Mouse (Mus musculus) stomach, embryonic 16.5 days (tissue): ENCODE measurements around the gene Tspan2. TPM values are rescaled to one million over a fixed set of nuclear protein-coding genes. Genes with fewer than 3 reads are reported as not detected.

Source experiments
- ATAC-seq: fragments of 200-750 bp; cut with Nextera tagmentation; 2 replicates; pipeline ENCODE4 v1.8.0; 2017; ENCODE audit warnings: moderate number of reproducible peaks, moderate TSS enrichment; ENCODE audit not compliant: insufficient read depth, low FRiP score
- H3K27ac ChIP-seq: fragments of 300-500 bp; sonication (generic); 2 replicates; pipeline ENCODE4 v1.5.1; 2014; ENCODE audit warnings: low read length
- H3K27me3 ChIP-seq: fragments of 300-500 bp; sonication (generic); 2 replicates; pipeline ENCODE4 v1.6.1; 2014; ENCODE audit warnings: low read length, control low read depth, mixed read lengths; ENCODE audit not compliant: control insufficient read depth, insufficient read depth
- H3K36me3 ChIP-seq: fragments of 300-500 bp; sonication (generic); 2 replicates; pipeline ENCODE4 v1.6.1; 2014; ENCODE audit warnings: low read length; ENCODE audit not compliant: control insufficient read depth, insufficient read depth
- H3K4me1 ChIP-seq: fragments of 300-500 bp; sonication (generic); 2 replicates; pipeline ENCODE4 v1.6.1; 2014; ENCODE audit warnings: low read length, control low read depth, mixed read lengths; ENCODE audit not compliant: control insufficient read depth, insufficient read depth
- H3K4me2 ChIP-seq: fragments of 300-500 bp; sonication (generic); 2 replicates; pipeline ENCODE4 v1.6.1; 2014; ENCODE audit warnings: low read depth, low read length, mixed read lengths
- H3K4me3 ChIP-seq: fragments of 300-500 bp; sonication (generic); replicated peaks from 2 replicates; pipeline ENCODE4 v1.5.1; 2014; ENCODE audit warnings: mild to moderate bottlenecking, low read length
- H3K9ac ChIP-seq: fragments of 300-500 bp; sonication (generic); 2 replicates; pipeline ENCODE4 v1.6.1; 2014; ENCODE audit warnings: low read length
- H3K9me3 ChIP-seq: fragments of 300-500 bp; sonication (generic); replicated peaks from 2 replicates; pipeline ENCODE4 v1.6.1; 2016; ENCODE audit warnings: low read length, control low read depth; ENCODE audit not compliant: control insufficient read depth
- WGBS: fragments of 180-500 bp; shearing (Covaris S2); extraction: QIAGEN DNeasy Blood & Tissue Kit; methylation state at CpG from one replicate; pipeline ENCODE4 v1.1.7; 2014; 5-methylcytosine and 5-hydroxymethylcytosine counted together
- polyA plus RNA-seq: library from polyadenylated mRNA; unstranded; fragments of >200 nt; fragmentation: Nextera tagmentation; extraction: Ambion mirVana; gene quantifications from 2 replicates; pipeline ENCODE4 v1.2.1, GENCODE M21; 2015

Tspan2 gene
- polyA plus RNA-seq, 1 experiment from 2014 or later, result 26.3 TPM

DNA sequence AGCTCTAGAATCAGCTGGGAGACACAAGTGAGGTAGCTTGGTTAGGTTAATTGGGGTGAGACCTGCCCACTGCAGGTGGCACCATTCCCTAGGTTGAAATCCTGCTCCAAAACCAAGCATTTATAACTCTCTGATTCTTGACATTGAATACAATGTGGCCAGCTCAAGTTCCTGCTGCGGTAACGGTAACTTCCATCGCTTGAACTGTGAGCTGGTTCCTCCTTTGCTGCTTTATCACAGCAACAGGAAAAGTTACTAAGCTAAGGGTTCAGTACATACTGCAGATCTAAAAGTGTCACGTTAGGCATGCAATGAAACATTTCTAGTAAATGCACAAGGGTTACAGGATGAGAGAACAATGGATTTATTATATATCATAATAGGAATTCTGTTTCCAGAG, 1.7 kb upstream of the Tspan2 start:
- Histone ChIP-seq H3K4me3 (no peak overlapping the region), H3K9me3 (no peaks in the 10 kb centered on the region), H3K4me2 (no peak overlapping the region), H3K4me1 (peaks cover 12% of the 10 kb centered on the region; the same call in 1 of the 2 replicates), H3K27ac (no peak overlapping the region), H3K27me3 (0 out of 2 replicates have a peak, but pooled peaks cover 2% of the 10 kb centered on the region), H3K36me3 (no peaks in the 10 kb centered on the region), H3K9ac (no peak overlapping the region)
- WGBS, result 70% methylated on average over 4 of the region's 4 CpGs
- no peak for ATAC-seq

DNA sequence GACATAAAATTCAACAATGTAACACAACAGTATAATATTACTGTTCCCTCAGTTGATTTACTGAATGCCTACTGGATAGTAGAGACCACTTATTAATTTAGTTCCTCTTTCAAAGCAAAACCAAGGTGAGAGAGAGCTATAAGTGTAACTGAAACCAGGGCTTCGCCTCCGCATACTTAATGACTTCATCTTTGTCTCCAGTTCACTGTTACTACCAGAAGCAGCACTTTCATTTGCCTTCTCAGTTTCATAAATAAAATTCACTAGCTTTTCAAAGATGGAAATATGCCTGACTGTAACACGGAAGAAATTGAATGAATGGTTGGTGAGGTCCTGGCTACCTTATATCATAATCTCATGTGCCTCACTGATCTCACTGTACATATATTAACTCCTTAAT, 1.3 kb upstream of the Tspan2 start:
- H3K9me3 ChIP-seq, result no peaks in the 10 kb centered on the region
- 86% methylated on average over 3 of the region's 3 CpGs for WGBS
- no peak overlapping the region for H3K9ac ChIP-seq
- H3K36me3 ChIP-seq, result no peaks in the 10 kb centered on the region
- H3K4me2 ChIP-seq, result no peak overlapping the region
- ATAC-seq, result no peak
- H3K27ac ChIP-seq, result no peak overlapping the region
- 0 out of 2 replicates have a peak, but pooled peaks cover 2% of the 10 kb centered on the region for H3K27me3 ChIP-seq
- H3K4me1 ChIP-seq, result peaks cover 16% of the 10 kb centered on the region
- H3K4me3 ChIP-seq, result no peak overlapping the region

DNA sequence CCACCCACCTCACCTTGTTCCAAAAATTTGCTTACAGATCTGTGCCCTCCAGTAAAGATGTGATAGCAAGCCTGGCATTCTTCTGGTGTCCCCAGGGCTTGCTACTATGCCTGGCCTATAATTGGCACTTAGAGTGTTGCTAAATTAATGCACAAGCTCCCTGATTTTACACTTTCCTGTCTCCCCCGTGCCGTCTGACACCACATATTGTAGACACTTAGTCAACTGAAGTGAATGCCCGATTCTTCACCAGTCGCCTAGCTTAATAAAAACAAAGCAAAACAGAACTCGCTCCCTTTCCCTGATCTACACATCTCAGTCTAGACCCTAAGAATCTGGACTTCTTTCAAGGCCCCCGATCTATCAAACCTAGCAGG, 405 bp upstream of the Tspan2 start:
- Histone ChIP-seq H3K36me3 (no peaks in the 10 kb centered on the region), H3K27ac (peak overlapping the region; percentile 93), H3K4me3 (peak overlapping the region; percentile 81), H3K9ac (peak overlapping the region; percentile 87), H3K4me2 (peak overlapping the region; percentile 91), H3K9me3 (no peaks in the 10 kb centered on the region), H3K27me3 (0 out of 2 replicates have a peak, but pooled peaks cover 2% of the 10 kb centered on the region), H3K4me1 (peaks cover 19% of the 10 kb centered on the region)
- WGBS, result 30% methylated on average over 6 of the region's 6 CpGs
- no peak for ATAC-seq

DNA sequence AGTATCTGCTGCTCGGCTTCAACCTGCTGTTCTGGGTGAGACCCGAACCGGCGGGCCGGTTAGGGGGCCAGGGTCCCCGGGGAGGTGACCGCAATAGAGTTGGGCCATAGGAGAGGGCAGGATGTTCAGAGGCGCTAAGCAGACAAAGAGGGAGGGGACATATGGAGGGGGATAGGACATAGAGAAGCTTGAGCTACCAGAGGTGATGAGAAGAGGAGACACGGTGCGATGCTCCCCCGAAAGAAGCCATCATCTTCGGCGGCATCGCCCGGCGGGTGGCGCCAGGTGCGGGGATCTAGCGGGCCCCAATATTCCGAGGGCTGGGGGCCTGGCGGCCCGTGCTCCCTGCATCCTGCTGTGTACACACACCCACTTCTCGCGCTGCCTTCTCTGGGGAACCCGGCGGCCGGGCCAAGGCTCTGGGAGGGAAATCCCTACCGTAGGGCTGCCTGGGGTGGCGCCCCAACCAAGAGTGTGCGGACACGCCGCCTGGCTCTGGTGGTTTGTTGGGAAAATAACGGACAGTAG, 766 bp downstream of the Tspan2 start:
- under 1% methylated on average over 33 of the region's 33 CpGs for WGBS
- Histone ChIP-seq H3K4me1 (peaks cover 22% of the 10 kb centered on the region), H3K9ac (peak overlapping the region; percentile 87), H3K36me3 (no peaks in the 10 kb centered on the region), H3K9me3 (no peaks in the 10 kb centered on the region), H3K27ac (peak overlapping the region; percentile 93), H3K4me2 (peak overlapping the region; percentile 91), H3K4me3 (peak overlapping the region; percentile 81), H3K27me3 (0 out of 2 replicates have a peak, but pooled peaks cover 2% of the 10 kb centered on the region)
- ATAC-seq, result peak; percentile 68; the same call in 1 of the 2 replicates

DNA sequence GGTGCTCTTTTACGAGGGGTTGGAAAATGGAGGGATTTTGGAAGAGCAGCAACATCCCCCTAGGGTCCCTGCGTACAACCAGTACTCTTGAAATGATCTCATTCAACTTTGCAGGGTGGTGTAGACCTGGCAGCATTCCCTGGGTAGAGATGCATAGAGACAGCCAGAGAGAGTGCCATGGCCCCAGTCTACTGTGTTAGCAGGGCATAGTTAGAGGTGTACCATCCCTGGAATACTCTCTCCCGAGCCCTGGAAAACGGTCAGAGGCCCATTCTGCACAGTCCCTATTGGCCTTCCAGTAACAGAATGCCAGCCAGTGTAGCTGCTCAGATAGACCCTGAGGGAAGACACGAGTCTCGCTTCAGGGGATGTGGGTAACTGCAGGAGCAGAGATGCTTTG, 1.3 kb downstream of the Tspan2 start:
- ATAC-seq, result no peak
- Histone ChIP-seq H3K27me3 (0 out of 2 replicates have a peak, but pooled peaks cover 2% of the 10 kb centered on the region), H3K9ac (peak overlapping the region; percentile 87), H3K4me3 (peak overlapping the region; percentile 81), H3K36me3 (no peaks in the 10 kb centered on the region), H3K9me3 (no peaks in the 10 kb centered on the region), H3K4me2 (peak overlapping the region; percentile 91), H3K4me1 (peaks cover 22% of the 10 kb centered on the region), H3K27ac (no peak overlapping the region)
- 62% methylated on average over 6 of the region's 6 CpGs for WGBS

DNA sequence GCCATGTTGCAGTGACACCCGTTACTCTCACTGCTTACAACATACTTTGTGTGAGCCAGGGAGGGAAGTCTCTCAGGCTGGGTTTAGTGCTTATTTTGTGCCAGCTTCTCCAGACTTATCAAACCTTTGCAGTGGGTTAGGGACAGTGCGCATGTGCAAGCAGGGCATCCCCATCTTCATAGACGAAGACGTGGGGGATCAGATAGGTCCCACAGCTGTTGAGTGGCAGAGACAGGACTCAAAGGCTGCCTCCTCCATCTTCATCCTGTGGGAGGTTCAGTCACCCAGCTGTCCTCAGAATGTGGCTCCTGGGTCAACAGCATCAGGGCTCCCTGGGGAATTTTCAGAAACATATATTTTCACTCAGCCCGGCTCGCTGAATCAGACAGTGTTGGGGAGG, 2.1 kb downstream of the Tspan2 start:
- H3K9ac ChIP-seq, result no peak overlapping the region; the same call in 1 of the 2 replicates
- peaks cover 22% of the 10 kb centered on the region for H3K4me1 ChIP-seq
- peak overlapping the region; percentile 91; the same call in 1 of the 2 replicates for H3K4me2 ChIP-seq
- no peaks in the 10 kb centered on the region for H3K36me3 ChIP-seq
- no peak for ATAC-seq
- H3K27ac ChIP-seq, result no peak overlapping the region
- 0 out of 2 replicates have a peak, but pooled peaks cover 2% of the 10 kb centered on the region for H3K27me3 ChIP-seq
- peak overlapping the region; percentile 81; the same call in 1 of the 2 replicates for H3K4me3 ChIP-seq
- H3K9me3 ChIP-seq, result no peaks in the 10 kb centered on the region
- WGBS, result 71% methylated on average over 6 of the region's 6 CpGs

DNA sequence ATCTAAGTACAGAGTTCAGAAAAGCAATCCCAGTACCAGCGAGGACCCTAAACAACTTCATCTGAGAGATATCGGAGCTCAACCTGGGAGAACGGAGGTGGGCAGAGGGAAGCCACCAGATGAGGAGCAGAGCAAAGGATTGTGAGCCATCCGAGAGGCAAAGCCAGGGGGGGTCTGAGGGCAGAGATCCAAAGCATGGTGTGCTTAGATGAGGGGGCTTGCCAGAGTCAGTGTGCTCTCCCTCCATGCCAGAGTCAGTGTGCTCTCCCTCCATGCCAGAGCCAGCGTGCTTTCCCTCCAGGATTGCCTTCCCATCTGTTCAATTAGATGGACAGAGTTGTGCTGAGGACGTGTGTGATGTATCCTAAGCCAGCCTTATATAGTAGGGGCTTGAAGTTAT, 2.8 kb downstream of the Tspan2 start:
- Histone ChIP-seq H3K9me3 (no peaks in the 10 kb centered on the region), H3K36me3 (no peaks in the 10 kb centered on the region), H3K4me3 (no peak overlapping the region), H3K4me1 (peaks cover 22% of the 10 kb centered on the region), H3K4me2 (peak overlapping the region; percentile 21; the same call in 1 of the 2 replicates), H3K9ac (peak overlapping the region; percentile 26; the same call in 1 of the 2 replicates), H3K27me3 (0 out of 2 replicates have a peak, but pooled peaks cover 2% of the 10 kb centered on the region), H3K27ac (no peak overlapping the region)
- no peak for ATAC-seq
- 79% methylated on average over 6 of the region's 6 CpGs for WGBS

DNA sequence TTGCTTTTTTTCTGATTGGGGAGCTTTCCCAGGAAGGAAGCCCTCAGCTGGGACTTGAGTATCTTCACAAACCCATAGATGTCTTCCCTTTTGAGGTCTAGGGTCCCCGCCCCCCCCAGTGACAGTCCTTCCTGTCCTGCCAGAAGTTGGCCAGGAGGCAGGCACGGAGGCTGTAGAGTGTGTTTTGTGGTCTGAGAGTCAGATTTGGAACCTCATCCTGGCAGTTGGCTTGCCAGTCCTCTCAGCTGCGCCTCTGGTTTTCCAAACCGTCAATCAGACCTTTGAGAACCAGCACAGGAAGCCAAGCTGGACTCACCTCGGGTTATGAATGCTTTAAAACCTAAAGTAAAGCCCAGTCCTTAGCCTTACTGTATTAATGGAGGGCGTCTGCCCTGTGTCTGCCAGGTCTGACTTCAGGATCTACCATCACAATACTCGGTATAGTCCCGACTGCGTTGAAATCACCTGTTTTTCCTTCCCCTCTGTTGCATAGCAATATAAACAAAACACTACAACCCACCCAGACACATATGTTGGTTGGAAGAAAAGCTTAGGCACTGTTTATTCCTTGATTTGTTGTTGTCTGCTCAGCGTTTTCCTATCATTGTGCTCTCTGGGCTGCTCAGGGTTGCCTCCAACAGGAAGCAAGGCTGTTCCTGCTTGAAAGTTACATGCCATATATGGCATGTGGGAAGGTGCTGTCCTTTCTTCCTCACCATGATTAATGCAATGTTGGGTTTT, 4.0 kb downstream of the Tspan2 start:
- Histone ChIP-seq H3K4me3 (no peak overlapping the region), H3K4me1 (peaks cover 25% of the 10 kb centered on the region), H3K27ac (peak overlapping the region; percentile 57; the same call in 1 of the 2 replicates), H3K9ac (no peak overlapping the region), H3K4me2 (no peak overlapping the region), H3K27me3 (0 out of 2 replicates have a peak, but pooled peaks cover 2% of the 10 kb centered on the region), H3K36me3 (no peaks in the 10 kb centered on the region), H3K9me3 (no peaks in the 10 kb centered on the region)
- no peak for ATAC-seq
- WGBS, result 60% methylated on average over 10 of the region's 10 CpGs

DNA sequence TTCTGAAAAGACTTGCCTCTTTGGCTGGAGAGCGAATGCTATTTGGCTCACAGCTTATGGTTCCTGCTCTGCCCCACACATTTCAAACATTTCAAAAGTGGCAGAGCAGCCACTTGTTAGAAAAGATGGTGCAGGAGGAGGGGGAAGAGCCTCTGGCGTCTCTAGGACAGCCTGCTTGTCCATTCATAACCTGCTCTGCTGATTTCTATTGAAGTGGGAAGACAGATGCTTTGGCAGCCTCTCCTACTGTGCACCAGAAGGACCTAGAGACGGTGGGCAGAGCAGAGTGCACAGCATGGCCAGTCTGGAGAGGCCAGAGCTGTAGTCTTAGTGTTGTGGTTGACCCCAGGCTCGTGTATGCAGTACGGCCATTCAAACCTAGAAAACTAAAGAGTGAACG, 4.6 kb downstream of the Tspan2 start:
- 0 out of 2 replicates have a peak overlapping the region, but pooled peaks have one; percentile 1 for H3K27ac ChIP-seq
- H3K9ac ChIP-seq, result no peak overlapping the region
- 83% methylated on average over 6 of the region's 6 CpGs for WGBS
- H3K4me3 ChIP-seq, result no peak overlapping the region
- no peak overlapping the region for H3K4me2 ChIP-seq
- no peaks in the 10 kb centered on the region for H3K36me3 ChIP-seq
- ATAC-seq, result no peak
- H3K27me3 ChIP-seq, result 0 out of 2 replicates have a peak, but pooled peaks cover 2% of the 10 kb centered on the region
- H3K4me1 ChIP-seq, result peaks cover 27% of the 10 kb centered on the region
- H3K9me3 ChIP-seq, result no peaks in the 10 kb centered on the region
